Mouse (Mus musculus) stomach, postnatal 0 days (tissue): ENCODE results near the gene Safb.

Source experiments
- CTCF ChIP-seq: IDR thresholded peaks from 2 replicates; pipeline ENCODE4 v1.5.1; 2016; ENCODE audit warnings: antibody characterized with exemption, low read depth, mild to moderate bottlenecking, moderate library complexity
- EP300 ChIP-seq: optimal IDR thresholded peaks from 2 replicates; pipeline ENCODE3; 2016; ENCODE audit warnings: antibody characterized with exemption

- no peak for TF ChIP-seq CTCF
- TF ChIP-seq EP300, result no peak
These were observed 32.6 kb upstream of the Safb start for GRCm38 (mm10) chr17:56551841-56552581.
